24 mouse cellular contexts compared by ENCODE assay signal in genomic region chr19:53717364-53717763, GRCm38 (mm10). TPM values are rescaled to one million over a fixed set of nuclear protein-coding genes. Genes with fewer than 3 reads are reported as not detected.
A peak's percentile ranks its signal among the peaks of the same experiment; 100 is the strongest.
DNase-seq lines count a peak whose midpoint lies in the region; ATAC-seq and TF ChIP-seq lines count a peak whose summit lies in the region.
"Had no signal": no experiment of that assay in that cellular context is flagged by ENCODE, and none has a peak within 500 bp of the region (broad histone marks: within the 10 kb centered on the region; RNA-seq: fewer than 3 reads in every experiment).

No protein-coding gene starts in this region.

- H3K4me3 ChIP-seq in gastrocnemius, adult 2 months: no peak overlapping the region
- no peak overlapping the region for H3K4me3 ChIP-seq in heart, embryonic 10.5 days
- H3K4me3 ChIP-seq in heart, embryonic 13.5 days: no peak overlapping the region
- H3K4me3 ChIP-seq in heart, embryonic 16.5 days (ENCODE audit: low read length): no peak overlapping the region
- no peak overlapping the region for H3K4me3 ChIP-seq in forebrain, embryonic 14.5 days (ENCODE audit: low read depth, low read length)
- H3K4me3 ChIP-seq: forebrain, embryonic 10.5 days; forebrain, embryonic 13.5 days had no signal

- no peak overlapping the region for H3K4me2 ChIP-seq in heart, embryonic 13.5 days
- no peak overlapping the region for H3K4me2 ChIP-seq in heart, embryonic 16.5 days (ENCODE audit: low read depth, low read length)
- H3K4me2 ChIP-seq in forebrain, embryonic 14.5 days (ENCODE audit: low read length): no peak overlapping the region
- H3K4me2 ChIP-seq: forebrain, embryonic 13.5 days; hindbrain, embryonic 14.5 days had no signal

- H3K9me3 ChIP-seq in heart, embryonic 10.5 days: peaks cover 2% of the 10 kb centered on the region; the same call in 1 of the 2 replicates
- peaks cover 4% of the 10 kb centered on the region; the same call in 1 of the 2 replicates for H3K9me3 ChIP-seq in heart, embryonic 13.5 days
- peaks cover 12% of the 10 kb centered on the region; the same call in 1 of the 2 replicates for H3K9me3 ChIP-seq in heart, embryonic 16.5 days (replicated peaks; ENCODE audit: control insufficient read depth, low read length)
- H3K9me3 ChIP-seq in forebrain, embryonic 14.5 days (replicated peaks; ENCODE audit: control insufficient read depth, low read length): 0 out of 2 replicates have a peak, but pooled peaks cover 7% of the 10 kb centered on the region

- H3K27ac ChIP-seq in gastrocnemius, adult 2 months: peak overlapping the region; percentile 75; the same call in 1 of the 2 replicates
- peak overlapping the region; percentile 79 for H3K27ac ChIP-seq in heart, embryonic 10.5 days
- H3K27ac ChIP-seq in heart, embryonic 13.5 days (replicated peaks): peak overlapping the region; percentile 96
- H3K27ac ChIP-seq in heart, embryonic 16.5 days (ENCODE audit: low read length): peak overlapping the region; percentile 90
- H3K27ac ChIP-seq in forebrain, embryonic 14.5 days (ENCODE audit: low read depth, low read length): no peak overlapping the region
- H3K27ac ChIP-seq: forebrain, embryonic 10.5 days; forebrain, embryonic 13.5 days; hindbrain, embryonic 14.5 days; hindbrain, postnatal 0 days had no signal

- TF ChIP-seq CTCF in gastrocnemius, adult 2 months (IDR thresholded peaks at IDR 0.05): no peak

- no peak for DNase-seq in gastrocnemius, adult 2 months
- no peak for DNase-seq in gastrocnemius, postnatal 14 days
- DNase-seq in heart, embryonic 10.5 days (ENCODE audit: low spot score): no peak
- no peak for DNase-seq in heart, postnatal 14 days
- DNase-seq in heart, adult 9 months (ENCODE audit: low spot score in 2 of 2): no peak
- no peak for DNase-seq in forebrain, embryonic 14.5 days (ENCODE audit: low spot score)
- DNase-seq: adrenal gland, adult 8-10 months; adrenal gland, postnatal 25 days; cerebellum, adult 18-20 months; cerebellum, adult 9-10 months; cerebellum, postnatal 14 days; forebrain, postnatal 0 days; gastrocnemius, postnatal 36 days; kidney, adult 18-20 months; kidney, adult 9 months had no signal

- H3K27me3 ChIP-seq in heart, embryonic 10.5 days (ENCODE audit: insufficient read depth, poor library complexity, severe bottlenecking): no peaks in the 10 kb centered on the region
- no peaks in the 10 kb centered on the region for H3K27me3 ChIP-seq in heart, embryonic 13.5 days (replicated peaks)
- H3K27me3 ChIP-seq in heart, embryonic 16.5 days (ENCODE audit: control insufficient read depth, insufficient read depth, low read length): no peaks in the 10 kb centered on the region
- no peaks in the 10 kb centered on the region for H3K27me3 ChIP-seq in forebrain, embryonic 14.5 days (replicated peaks; ENCODE audit: control insufficient read depth, insufficient read depth, low read length)
- H3K27me3 ChIP-seq: forebrain, embryonic 13.5 days had no signal

- peaks cover 22% of the 10 kb centered on the region; the same call in 1 of the 2 replicates for H3K36me3 ChIP-seq in heart, embryonic 10.5 days
- H3K36me3 ChIP-seq in heart, embryonic 13.5 days: peaks cover 20% of the 10 kb centered on the region
- H3K36me3 ChIP-seq in heart, embryonic 16.5 days (ENCODE audit: control insufficient read depth, insufficient read depth): peaks cover 9% of the 10 kb centered on the region
- no peaks in the 10 kb centered on the region for H3K36me3 ChIP-seq in forebrain, embryonic 14.5 days (ENCODE audit: control insufficient read depth, insufficient read depth, low read length)
- H3K36me3 ChIP-seq: forebrain, embryonic 10.5 days had no signal

- intact Hi-C loops in gastrocnemius, adult 2 months (cut with DNase I): no loop called here
- intact Hi-C loops in gastrocnemius, postnatal 14 days (cut with DNase I; ENCODE audit: low total_unique reads): no loop called here
- intact Hi-C loops in heart, postnatal 14 days (cut with DNase I): no loop called here

- no peak for ATAC-seq in heart, embryonic 13.5 days (ENCODE audit: extremely low read depth, insufficient number of reproducible peaks, low FRiP score, low TSS enrichment)
- ATAC-seq in heart, embryonic 16.5 days (replicated peaks; ENCODE audit: extremely low read depth, insufficient read depth, low FRiP score): no peak
- no peak for ATAC-seq in forebrain, embryonic 14.5 days
- ATAC-seq: activated CD4-positive, CD25-positive, alpha-beta regulatory T cell, adult 4 months; forebrain, embryonic 13.5 days; forebrain, postnatal 0 days; hindbrain, postnatal 0 days; inflammation-experienced regulatory T-cells, adult 6 months; intestine, embryonic 16.5 days had no signal

- 0 out of 2 replicates have a peak overlapping the region, but pooled peaks have one; percentile 21 for H3K9ac ChIP-seq in heart, embryonic 13.5 days
- H3K9ac ChIP-seq in heart, embryonic 16.5 days (ENCODE audit: low read length): peak overlapping the region; percentile 29; the same call in 1 of the 2 replicates
- H3K9ac ChIP-seq in forebrain, embryonic 14.5 days (ENCODE audit: low read length): no peak overlapping the region
- H3K9ac ChIP-seq: forebrain, embryonic 13.5 days; forebrain, postnatal 0 days; hindbrain, embryonic 14.5 days had no signal

- peaks cover 57% of the 10 kb centered on the region for H3K4me1 ChIP-seq in heart, embryonic 10.5 days
- peaks cover 75% of the 10 kb centered on the region for H3K4me1 ChIP-seq in heart, embryonic 13.5 days
- H3K4me1 ChIP-seq in heart, embryonic 16.5 days (ENCODE audit: control insufficient read depth, insufficient read depth, low read length): peaks cover 49% of the 10 kb centered on the region
- no peaks in the 10 kb centered on the region for H3K4me1 ChIP-seq in forebrain, embryonic 14.5 days (ENCODE audit: control insufficient read depth, insufficient read depth, low read length)
- H3K4me1 ChIP-seq: forebrain, embryonic 13.5 days had no signal

- 83% methylated on average over 9 of the region's 9 CpGs for WGBS in heart, embryonic 10.5 days
- 83% methylated on average over 9 of the region's 9 CpGs for WGBS in heart, embryonic 13.5 days
- WGBS in heart, embryonic 16.5 days: 83% methylated on average over 9 of the region's 9 CpGs
- 77% methylated on average over 9 of the region's 9 CpGs for WGBS in forebrain, embryonic 14.5 days

RNA-seq across cellular contexts. Expression of gene Rbm20, which starts 40.3 kb away (rescaled TPM):
- 10 to 100 TPM; 72.6 to 73.2 TPM for total RNA-seq in gastrocnemius, adult 2 months (2021)
- 10 to 100 TPM; 61.5 to 72.2 TPM for total RNA-seq in gastrocnemius, postnatal 14 days (2021)
- polyA plus RNA-seq in heart, embryonic 10.5 days (2016; fragmentation: Nextera tagmentation; extraction: Ambion mirVana): 18.3 and 34.7 TPM in 2 replicates
- total RNA-seq in heart, postnatal 14 days (2021): 100 to 1,000 TPM; 224 to 225 TPM
- 33.1 and 36.3 TPM in 2 replicates for polyA plus RNA-seq in heart, embryonic 13.5 days (2015; fragmentation: Nextera tagmentation; extraction: Ambion mirVana)
- 48.1 and 50.7 TPM in 2 replicates for polyA plus RNA-seq in heart, embryonic 16.5 days (2015; fragmentation: Nextera tagmentation; extraction: Ambion mirVana)
- polyA plus RNA-seq in forebrain, embryonic 14.5 days (2014; fragmentation: Nextera tagmentation; extraction: Ambion mirVana): 4.4 and 4.7 TPM in 2 replicates
